Mouse (Mus musculus) testis, adult 2 months (tissue): ENCODE data around the gene Tbx5. TPM values are rescaled to one million over a fixed set of nuclear protein-coding genes. Genes with fewer than 3 reads are reported as not detected.

Source experiments
- H3K27ac ChIP-seq: fragments of 200-500 bp; 2 replicates; pipeline ENCODE4 v1.5.1; 2012; ENCODE audit warnings: low read depth, low read length; ENCODE audit not compliant: control insufficient read depth, insufficient read depth
- H3K27me3 ChIP-seq: fragments of 200-500 bp; 2 replicates; pipeline ENCODE4 v1.6.1; 2012; ENCODE audit warnings: mild to moderate bottlenecking, low read length, moderate library complexity; ENCODE audit not compliant: control insufficient read depth, insufficient read depth
- H3K36me3 ChIP-seq: fragments of 200-500 bp; 2 replicates; pipeline ENCODE4 v1.6.1; 2012; ENCODE audit warnings: mild to moderate bottlenecking, low read length; ENCODE audit not compliant: control insufficient read depth, insufficient read depth
- H3K4me1 ChIP-seq: fragments of 200-500 bp; 2 replicates; pipeline ENCODE4 v1.6.1; 2012; ENCODE audit warnings: low read length; ENCODE audit not compliant: control insufficient read depth, insufficient read depth
- H3K4me3 ChIP-seq: fragments of 200-500 bp; 2 replicates; pipeline ENCODE4 v1.5.1; 2012; ENCODE audit warnings: low read depth, mild to moderate bottlenecking, low read length, moderate library complexity, mixed read lengths; ENCODE audit not compliant: control insufficient read depth
- CTCF ChIP-seq: fragments of 200-500 bp; IDR thresholded peaks from 2 replicates; pipeline ENCODE4 v1.5.1; 2012; ENCODE audit warnings: low read depth, mild to moderate bottlenecking, inconsistent platforms, low read length, moderate library complexity; ENCODE audit not compliant: control insufficient read depth, insufficient read depth, insufficient replicate concordance
- POLR2A ChIP-seq: fragments of 200-500 bp; IDR thresholded peaks from 2 replicates; pipeline ENCODE4 v1.6.1; 2012; ENCODE audit warnings: low read depth, mild to moderate bottlenecking, inconsistent platforms, low read length, moderate library complexity; ENCODE audit not compliant: control insufficient read depth
- polyA plus RNA-seq: library from polyadenylated mRNA; depleted of rRNA; stranded (reverse); fragments of >200 nt; gene quantifications from 2 replicates; pipeline ENCODE4 v1.2.3, GENCODE M21; 2012

The Tbx5 gene
- polyA plus RNA-seq, 1 experiment: 5.8 TPM

DNA sequence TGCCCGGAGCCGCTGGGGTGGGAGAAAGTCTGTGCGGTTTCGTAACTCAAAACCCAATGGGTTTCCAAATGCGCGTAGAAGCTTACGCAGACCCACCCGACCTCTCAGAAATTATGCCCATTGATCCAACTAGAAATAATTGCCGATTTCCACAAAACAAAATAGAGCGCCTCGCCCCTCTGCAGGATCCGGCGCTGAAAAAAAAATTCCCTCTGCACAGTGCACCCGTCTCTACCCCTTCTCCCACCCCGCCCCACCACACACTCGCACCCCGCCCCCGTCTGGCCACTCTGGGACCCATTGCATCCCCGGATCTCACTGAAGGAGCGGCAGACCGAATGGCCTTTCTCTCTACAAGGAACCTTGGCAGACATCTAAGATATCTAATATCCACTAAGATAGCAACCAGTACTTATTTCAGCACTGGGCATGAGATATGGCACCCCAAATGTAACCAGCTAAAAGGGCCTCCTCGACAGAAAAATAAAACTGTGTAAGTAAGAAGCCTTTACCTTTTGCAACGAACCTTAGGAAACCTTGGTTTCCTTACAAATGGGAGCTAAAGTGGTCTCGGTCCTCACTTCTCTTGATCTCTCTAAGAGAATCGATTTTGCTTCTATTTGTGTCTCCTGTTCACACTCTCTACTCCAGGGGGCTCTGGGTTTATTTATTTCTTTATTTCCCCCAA is 533 bp upstream of the Tbx5 start:
- Histone ChIP-seq H3K27me3 (peaks cover 12% of the 10 kb centered on the region), H3K4me1 (peaks cover 5% of the 10 kb centered on the region), H3K4me3 (no peak overlapping the region), H3K36me3 (no peaks in the 10 kb centered on the region), H3K27ac (no peak overlapping the region)
- TF ChIP-seq CTCF (no peak), POLR2A (no peak)

DNA sequence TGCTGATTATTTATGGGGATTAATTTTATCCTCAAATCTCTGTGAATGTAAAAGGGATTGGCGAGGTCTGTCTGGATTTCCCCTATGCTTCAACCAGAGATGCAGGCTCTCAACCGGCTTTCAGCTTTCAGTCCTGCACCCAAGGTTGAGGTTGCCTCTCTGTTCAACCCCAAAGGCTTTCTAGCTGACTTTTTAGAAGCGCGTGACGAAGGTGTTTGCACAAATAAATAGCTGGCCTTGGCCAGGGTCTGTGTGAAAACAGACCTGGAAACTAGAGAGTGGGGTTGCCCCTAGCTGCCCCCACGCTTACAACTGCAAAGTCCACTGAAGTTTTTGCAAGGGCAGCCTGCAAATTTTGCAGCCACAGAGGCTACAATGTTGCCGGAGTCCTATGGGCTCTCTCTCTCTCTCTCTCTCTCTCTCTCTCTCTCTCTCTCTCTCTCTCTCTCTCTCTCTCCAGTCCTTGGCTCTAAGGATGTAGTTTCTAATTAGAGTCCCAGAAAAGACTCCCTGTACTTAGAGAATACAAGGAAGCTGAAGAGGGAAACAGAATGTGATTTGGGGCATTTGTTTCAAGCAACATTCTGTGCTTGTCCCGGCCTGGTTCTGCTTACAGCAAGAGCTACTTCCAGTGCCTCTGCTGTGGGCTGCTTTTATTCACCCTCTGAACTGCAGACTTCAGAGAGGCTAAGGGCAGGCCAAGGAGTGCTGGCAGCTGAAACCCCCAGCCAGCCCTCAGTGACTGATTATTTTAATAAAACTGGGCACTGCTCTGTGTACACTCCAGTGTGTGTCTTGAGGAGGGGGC is 959 bp downstream of the Tbx5 start:
- Histone ChIP-seq H3K27me3 (peaks cover 16% of the 10 kb centered on the region), H3K27ac (no peak overlapping the region), H3K36me3 (no peaks in the 10 kb centered on the region), H3K4me3 (no peak overlapping the region), H3K4me1 (peaks cover 5% of the 10 kb centered on the region)
- TF ChIP-seq POLR2A: no peak
- no peak for TF ChIP-seq CTCF

DNA sequence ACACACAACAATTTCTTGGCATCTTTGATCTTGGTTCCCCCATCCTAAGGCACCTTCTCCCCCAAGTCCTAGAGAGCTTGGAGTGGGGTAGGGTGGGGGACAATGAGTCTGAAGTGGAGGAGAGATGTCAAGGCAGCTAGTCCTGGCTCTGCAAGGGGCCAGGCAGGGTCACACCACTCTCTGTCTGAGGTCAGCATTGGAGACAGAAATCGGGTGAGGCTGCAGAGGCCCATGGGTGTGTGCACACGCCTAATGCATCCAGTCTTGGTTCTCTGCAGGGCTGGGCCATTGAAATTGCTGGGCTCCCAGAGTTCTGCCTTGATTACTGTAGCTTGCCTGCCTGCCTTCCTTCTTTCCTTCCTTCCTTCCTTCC is 1.5 kb downstream of the Tbx5 start:
- no peak overlapping the region for H3K4me3 ChIP-seq
- TF ChIP-seq POLR2A: no peak
- TF ChIP-seq CTCF: no peak
- no peaks in the 10 kb centered on the region for H3K36me3 ChIP-seq
- H3K27ac ChIP-seq: no peak overlapping the region
- peaks cover 5% of the 10 kb centered on the region for H3K4me1 ChIP-seq
- H3K27me3 ChIP-seq: peaks cover 16% of the 10 kb centered on the region

DNA sequence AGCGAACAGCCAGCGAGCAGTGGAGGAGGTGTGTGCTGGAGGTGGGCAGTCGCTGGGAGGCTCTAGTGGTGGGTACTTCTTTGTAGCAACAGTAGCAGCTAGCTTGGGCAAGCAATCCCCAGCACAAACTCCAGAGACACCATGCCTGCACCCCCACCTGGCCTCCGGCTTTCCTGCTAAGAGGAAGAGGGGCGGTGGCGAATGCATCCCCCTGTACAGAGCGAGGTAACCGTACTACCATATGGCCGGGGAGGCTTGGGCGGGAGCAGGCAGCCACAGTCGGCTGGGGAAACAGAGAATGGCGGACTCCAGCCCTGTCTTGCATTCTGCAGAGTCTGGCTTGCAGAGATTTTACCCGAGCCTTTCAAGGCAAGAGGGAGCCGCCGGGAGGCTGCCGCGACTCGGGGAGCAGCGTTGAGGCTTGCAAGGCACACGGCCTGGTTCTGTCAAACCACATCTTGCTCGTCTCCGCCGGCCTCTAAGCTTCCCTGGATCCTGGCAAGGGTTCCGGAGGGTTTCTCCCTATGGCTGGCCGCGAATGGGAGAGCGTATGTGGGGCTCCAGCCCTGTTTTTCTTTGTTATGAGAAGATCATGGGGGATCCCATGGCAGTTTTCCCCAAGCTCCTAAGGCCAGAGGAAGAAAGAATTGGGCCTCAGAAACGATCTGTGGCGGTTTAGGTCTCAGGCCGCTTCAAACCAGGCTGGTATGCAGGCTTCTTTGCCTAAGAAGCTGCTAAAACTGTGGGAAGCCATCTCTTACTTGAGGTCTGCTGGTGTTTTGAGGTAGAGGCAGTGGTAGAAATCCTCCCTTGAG is 2.8 kb downstream of the Tbx5 start:
- H3K36me3 ChIP-seq: no peaks in the 10 kb centered on the region

DNA sequence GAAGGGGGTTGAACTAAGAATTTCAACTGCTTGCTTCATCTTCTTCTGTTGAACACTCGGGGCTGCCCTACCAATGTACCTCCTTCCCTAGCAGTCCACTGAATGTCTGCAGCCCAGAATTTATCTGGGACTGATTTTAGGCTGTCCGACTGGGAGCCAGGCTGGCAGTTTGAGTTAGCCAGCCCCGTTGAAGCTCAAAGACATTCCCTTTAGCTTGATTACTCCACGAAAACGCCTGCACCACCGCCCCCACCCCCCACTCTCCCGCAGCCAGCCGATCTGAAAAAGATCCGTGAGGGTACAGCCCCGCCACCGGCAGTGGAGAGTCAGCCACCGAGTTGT is 3.4 kb downstream of the Tbx5 start:
- TF ChIP-seq POLR2A: no peak
- no peak for TF ChIP-seq CTCF
- Histone ChIP-seq H3K4me1 (peaks cover 5% of the 10 kb centered on the region), H3K36me3 (no peaks in the 10 kb centered on the region), H3K27me3 (peaks cover 17% of the 10 kb centered on the region), H3K27ac (no peak overlapping the region), H3K4me3 (no peak overlapping the region)

More for the DNA sequence above, 2.8 kb downstream of the Tbx5 start:
- H3K27me3 ChIP-seq: peaks cover 17% of the 10 kb centered on the region
- no peak overlapping the region for H3K27ac ChIP-seq
- no peak for TF ChIP-seq POLR2A
- no peak for TF ChIP-seq CTCF
- peaks cover 5% of the 10 kb centered on the region for H3K4me1 ChIP-seq
- H3K4me3 ChIP-seq: no peak overlapping the region

DNA sequence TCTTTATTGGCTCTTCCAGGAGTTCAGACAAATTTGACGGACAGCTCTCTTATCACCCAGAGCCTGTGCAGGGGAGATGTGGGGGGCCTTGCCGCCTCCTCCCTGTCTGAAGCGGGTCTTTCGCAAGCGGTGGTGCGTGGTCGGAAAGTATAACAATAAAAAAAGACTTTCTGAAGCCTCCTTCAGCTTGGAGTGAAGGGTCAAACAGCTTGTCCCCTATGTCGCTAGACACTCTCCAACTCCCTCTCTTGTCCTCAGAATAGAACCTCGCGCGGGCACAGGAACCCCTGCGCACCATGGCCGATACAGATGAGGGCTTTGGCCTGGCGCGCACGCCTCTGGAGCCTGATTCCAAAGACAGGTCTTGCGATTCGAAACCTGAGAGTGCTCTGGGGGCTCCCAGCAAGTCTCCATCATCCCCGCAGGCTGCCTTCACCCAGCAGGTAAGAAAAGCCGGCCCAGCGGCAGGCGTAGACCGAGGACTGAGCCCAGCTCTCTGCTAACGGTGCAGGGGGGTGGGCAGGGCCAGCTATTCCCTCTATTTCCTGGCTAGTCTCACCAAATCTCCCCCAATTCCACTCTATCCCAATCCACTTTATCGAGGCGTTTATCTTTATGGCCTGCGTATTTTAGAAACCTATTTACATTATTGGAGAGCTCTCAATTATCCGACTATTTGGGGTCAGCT is 4.3 kb downstream of the Tbx5 start:
- H3K4me3 ChIP-seq: no peak overlapping the region
- H3K4me1 ChIP-seq: peaks cover 2% of the 10 kb centered on the region
- no peak for TF ChIP-seq CTCF
- TF ChIP-seq POLR2A: no peak
- peaks cover 15% of the 10 kb centered on the region for H3K27me3 ChIP-seq
- no peak overlapping the region for H3K27ac ChIP-seq
- H3K36me3 ChIP-seq: no peaks in the 10 kb centered on the region
